Mouse (Mus musculus) hindbrain, embryonic 12.5 days (tissue): ENCODE data around the gene Kif4. TPM values are rescaled to one million over a fixed set of nuclear protein-coding genes. Genes with fewer than 3 reads are reported as not detected.

ENCODE experiments used
- polyA plus RNA-seq: library from polyadenylated mRNA; unstranded; fragments of >200 nt; fragmentation: Nextera tagmentation; extraction: Ambion mirVana; gene quantifications from 2 replicates; pipeline ENCODE4 v1.2.1, GENCODE M21; 2016

The Kif4 gene
- polyA plus RNA-seq, 1 experiment from 2014 or later: 27.0 TPM

Other genes starting within 250 kb of the Kif4 start
- not detected in 2 replicates for gene Otud6a, start 196.7 kb upstream of the Kif4 start, polyA plus RNA-seq
- 0.29 and 0.72 TPM in 2 replicates for gene Awat2, start 183.0 kb upstream of the Kif4 start, polyA plus RNA-seq
- gene Igbp1, start 131.4 kb upstream of the Kif4 start, polyA plus RNA-seq: 30.8 and 31.2 TPM in 2 replicates
- not detected in 2 replicates for gene Dgat2l6, start 100.9 kb upstream of the Kif4 start, polyA plus RNA-seq
- gene Awat1, start 53.5 kb upstream of the Kif4 start, polyA plus RNA-seq: not detected in 2 replicates
- not detected in 2 replicates for gene P2ry4, start 30.9 kb upstream of the Kif4 start, polyA plus RNA-seq
- gene Arr3, start 20.2 kb upstream of the Kif4 start, polyA plus RNA-seq: 0.44 TPM in 1 of 2 replicates, not detected in the other
- gene Pdzd11, start 831 bp downstream of the Kif4 start, polyA plus RNA-seq: 119 and 120 TPM in 2 replicates
- gene Gdpd2, start 104.1 kb downstream of the Kif4 start, polyA plus RNA-seq: 16.4 and 22.2 TPM in 2 replicates
- gene Dlg3, start 142.0 kb downstream of the Kif4 start, polyA plus RNA-seq: 14.8 and 16.4 TPM in 2 replicates